Mouse (Mus musculus) retina, adult 2 months (tissue): ENCODE results near the gene Ptger2.
"Not testable (repeated sequence)": the region's sequence is repeated elsewhere in the genome, so short reads cannot be mapped to it uniquely, and the experiment has no call there.

Experiments used
- DNase-seq: peaks from one replicate; pipeline ENCODE4 v3.0.0-alpha.2; 2012; ENCODE audit warnings: low read depth, low spot score

Ptger2 gene

DNA sequence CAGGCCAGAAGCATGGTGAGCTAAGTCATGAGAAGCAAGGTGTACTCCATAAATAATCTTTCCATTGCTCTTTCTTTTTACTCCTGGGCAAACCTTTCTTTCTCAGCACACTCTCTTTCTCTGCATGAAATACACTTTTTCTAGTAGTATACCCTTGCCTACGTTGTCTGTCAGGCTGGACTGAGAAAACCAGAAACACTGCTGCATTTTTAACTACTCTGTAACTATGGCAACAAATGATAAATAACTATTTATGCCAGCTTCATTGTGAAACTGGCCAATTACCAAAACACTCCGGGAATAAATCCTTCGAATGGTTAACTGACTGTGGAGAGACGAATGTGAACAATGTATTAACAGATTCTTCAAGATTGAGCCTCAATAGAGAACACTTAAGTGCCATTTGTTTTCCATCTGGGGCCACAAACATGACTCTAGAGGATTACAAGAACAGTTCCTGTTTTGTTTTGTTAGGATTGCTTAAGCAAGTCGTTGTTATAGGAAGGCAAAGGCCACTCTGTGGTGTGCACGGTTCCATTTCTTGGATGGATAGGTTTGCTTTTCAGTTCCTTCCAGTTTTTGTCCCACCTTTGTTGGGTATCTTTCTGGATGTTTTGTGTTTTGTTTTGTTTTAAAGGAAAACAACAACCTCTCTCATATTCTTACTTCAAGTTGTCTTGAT is at the start of gene Ptger2:
TSS of gene Ptger2 (plus strand) at position 522 of the 682 bp plus-strand sequence.
- DNase-seq: not testable (repeated sequence)

DNA sequence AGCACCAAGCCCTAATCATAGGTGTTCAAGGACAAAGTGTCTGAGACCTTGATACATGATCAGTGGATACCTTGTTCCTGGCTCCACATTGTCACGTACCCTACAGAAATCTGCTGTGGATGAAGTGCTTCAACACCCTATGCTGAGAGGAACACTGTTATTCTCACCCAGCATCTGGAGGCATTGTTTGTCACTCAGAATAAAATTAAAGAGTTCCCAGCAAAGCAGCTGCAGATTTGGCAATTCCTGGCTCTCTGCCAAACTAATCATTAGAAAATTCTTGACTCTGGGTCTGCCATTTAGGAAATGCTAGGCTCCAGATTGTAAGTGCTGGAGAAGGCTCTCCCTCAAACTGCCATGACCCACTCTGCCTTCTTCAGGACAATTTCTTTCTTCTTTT is 27.2 kb upstream of the Ptger2 start:
- DNase-seq: no peak

DNA sequence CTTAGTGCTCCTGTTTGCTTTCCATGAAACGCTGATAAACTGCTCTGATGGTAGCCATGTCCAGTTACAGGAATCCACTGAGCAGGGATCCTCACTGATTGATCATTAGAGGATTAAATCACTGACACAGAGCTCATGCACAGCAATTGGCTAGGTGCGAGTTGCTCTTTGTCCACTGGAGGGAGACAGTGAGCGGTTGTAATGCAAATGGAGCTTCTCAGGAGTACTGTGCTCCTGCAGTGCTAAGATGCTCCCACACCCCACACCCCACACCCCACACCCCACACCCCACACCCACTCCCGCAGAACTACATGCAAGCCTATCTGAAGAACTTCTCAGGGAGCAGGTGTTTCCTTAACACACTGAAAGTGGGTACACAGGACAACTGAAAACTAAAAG is 10.7 kb upstream of the Ptger2 start:
- peak; percentile 13 for DNase-seq

DNA sequence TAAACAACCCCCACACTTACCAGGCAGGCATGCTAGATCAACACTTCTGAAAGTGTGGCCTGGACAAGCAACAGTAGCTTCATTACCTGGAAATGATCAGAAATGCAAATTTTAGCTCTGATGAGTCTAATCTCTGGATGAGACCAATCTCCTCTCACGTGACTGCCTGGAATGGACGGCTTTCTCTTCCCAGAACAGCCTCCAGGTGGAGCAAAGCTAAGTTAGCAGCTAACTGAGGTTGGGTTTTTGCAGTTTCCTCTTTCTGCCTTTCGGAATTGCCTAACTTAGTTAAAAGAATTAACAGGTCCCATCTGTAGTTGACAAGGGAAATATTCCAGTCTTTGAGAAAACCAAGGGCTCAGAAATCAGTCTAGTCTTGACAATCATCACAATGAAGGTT is 8.1 kb upstream of the Ptger2 start:
- no peak for DNase-seq

DNA sequence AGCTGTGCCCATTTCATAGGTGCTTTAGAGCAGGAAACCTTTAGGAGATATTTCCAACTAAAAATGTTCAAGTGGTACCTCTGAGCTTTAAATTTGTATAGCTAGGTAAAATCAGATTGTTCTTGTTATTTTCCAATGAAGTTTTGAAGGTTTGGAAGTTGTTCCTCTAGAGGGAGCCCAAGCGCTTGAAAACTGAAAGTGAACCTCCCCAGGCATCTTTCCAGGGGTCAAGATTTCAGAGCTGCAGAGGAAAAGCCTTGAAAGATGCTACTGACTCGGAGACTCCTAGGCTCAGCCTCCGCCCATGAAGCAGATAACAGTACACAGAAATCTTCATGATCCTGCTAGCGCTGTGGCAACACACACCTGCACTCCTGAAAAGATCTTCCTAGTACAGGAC is 6.5 kb upstream of the Ptger2 start:
- no peak for DNase-seq

DNA sequence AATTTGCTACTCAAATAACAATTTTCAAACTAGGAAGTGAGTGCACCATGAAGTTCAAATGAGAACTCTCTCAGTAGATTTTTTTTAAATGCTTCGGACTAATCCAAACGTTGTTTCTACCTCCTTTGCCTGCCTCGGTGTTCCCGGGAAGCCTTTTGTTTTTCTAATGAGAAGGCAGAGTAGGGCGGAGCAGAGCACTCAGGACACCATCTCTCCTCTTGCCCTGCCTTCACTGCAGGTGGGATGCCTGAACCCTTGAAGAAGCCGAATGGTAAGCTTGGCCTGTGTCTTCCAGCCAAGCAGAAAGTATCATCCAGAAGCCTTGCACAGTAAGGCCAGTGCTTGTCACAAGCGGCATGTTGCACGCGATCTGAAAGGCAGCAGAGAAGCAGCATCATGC is 3.9 kb upstream of the Ptger2 start:
- DNase-seq: no peak

DNA sequence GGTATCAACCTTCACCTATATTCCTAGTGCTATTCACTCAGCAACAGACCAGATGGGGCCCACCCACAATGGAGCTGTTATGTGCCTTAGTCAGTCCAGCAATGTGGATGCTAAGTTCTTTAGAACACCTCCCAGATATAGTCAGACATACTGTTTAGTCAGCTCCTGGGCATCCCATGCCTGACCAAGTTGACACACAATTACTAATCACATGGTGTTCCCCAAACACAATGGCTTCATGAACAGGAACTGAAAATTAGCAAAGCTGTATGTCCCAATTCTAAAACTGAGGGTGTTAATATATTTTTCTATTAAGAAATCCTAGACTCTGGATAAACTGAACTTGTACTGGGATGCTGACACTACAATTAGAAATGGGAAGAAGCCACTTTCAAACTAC is 1.7 kb upstream of the Ptger2 start:
- no peak for DNase-seq

DNA sequence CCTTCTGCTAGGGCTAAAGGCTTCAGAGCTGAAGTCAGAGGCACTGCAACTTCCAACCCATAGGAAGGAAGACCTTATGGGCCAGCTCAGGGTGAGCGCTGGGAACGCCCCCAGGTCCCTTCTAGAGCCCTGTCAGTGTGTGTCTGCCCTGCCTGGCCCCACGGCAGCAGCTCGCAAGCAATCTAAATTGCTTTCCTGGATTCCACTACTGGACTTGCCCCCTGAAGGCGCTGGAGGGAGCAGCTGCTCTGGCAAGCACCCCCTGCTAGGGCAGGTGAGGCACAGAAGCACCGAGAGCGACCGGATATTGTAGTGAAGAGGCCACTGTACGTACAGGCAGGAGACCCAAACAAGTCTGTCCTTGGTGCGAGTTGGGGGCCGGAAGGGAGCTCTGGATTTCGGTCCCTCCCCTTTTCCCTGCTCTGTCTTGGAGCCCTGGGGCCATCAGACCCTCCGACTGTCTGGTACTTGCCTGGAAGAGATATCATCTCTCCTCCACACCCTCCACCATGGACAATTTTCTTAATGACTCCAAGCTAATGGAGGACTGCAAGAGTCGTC is 541 bp downstream of the Ptger2 start:
- no peak for DNase-seq

DNA sequence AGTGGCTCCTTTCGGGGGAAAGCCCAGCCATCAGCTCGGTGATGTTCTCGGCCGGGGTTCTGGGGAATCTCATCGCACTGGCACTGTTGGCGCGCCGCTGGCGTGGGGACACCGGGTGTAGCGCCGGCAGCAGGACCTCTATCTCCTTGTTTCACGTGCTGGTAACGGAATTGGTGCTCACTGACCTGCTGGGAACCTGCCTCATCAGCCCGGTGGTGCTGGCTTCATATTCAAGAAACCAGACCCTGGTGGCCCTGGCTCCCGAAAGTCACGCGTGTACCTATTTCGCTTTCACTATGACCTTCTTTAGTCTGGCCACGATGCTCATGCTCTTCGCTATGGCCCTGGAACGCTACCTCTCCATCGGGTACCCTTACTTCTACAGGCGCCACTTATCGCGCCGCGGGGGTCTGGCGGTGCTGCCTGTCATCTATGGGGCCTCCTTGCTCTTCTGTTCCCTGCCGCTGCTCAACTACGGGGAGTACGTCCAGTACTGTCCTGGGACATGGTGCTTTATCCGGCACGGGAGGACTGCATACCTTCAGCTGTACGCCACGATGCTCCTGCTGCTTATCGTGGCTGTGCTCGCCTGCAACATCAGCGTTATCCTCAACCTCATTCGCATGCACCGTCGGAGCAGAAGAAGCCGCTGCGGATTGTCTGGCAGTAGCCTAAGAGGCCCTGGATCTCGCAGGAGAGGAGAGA is 1.2 kb downstream of the Ptger2 start:
- DNase-seq: no peak

DNA sequence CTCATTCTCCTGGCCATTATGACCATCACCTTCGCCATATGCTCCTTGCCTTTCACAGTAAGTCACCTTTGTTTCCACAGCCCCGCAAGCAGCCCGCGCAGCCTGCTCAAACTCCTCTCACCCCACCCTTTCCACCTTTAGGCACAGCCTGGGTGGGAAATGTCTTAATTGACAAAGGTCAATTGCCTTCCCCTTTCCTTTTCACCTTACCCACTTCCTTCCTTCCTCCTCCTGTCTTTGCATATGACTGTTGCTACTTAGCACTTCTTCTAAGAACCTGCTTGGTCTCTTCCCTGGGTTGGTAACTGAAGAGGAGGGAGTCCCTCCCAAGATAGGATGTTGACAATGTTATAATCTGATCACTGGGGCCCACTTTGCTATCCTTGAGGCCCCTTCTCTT is 1.8 kb downstream of the Ptger2 start:
- no peak for DNase-seq

DNA sequence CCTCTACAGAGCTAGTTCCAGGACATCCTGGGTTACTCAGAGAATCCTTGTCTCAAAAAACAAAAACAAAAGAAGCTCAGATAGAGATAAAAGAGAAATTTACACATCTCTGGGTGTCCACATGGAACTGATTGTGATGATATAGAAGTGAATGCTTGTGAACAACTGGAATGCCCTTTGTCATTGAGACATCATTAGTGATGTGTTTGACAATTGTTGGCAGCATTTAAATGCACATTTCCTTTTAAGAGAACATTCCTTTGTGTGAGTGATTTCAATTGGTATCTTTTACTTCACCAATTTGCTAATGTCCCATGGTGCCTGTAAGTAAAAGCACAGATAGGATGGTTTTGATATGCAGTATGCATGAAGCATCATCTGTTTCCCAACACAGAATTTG is 6.3 kb downstream of the Ptger2 start:
- no peak for DNase-seq

DNA sequence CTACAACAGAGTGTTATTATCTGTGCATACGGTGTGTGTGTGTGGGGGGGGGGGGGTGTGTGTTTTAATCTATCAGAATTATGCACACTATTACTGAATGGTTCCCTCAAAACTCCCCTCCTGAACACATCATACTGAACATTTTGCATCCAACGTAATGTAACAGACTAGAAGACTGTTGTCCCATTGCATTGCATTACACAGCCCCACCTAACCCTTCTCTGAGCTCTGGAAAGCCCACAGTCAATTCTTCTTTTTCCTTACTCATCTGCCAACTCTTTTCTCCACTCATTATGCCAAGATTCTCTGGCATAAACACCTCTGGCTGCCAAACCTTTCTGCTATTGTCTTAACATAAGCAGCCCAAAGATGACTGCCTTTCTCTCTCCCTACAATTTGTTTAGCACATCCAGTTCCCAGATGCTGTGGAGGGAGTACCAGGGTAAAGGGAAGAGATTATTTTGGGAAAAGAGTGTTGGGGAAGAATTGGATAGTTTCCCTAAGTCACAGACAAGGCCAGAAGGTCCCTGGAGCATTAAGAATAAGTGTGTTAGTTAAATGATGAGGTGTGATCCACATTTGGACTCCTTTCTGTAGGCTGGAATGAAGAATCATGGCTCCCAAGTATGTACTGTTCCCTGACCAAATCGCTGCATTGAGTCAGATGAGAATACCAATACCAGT is 12.2 kb downstream of the Ptger2 start:
- no peak for DNase-seq

DNA sequence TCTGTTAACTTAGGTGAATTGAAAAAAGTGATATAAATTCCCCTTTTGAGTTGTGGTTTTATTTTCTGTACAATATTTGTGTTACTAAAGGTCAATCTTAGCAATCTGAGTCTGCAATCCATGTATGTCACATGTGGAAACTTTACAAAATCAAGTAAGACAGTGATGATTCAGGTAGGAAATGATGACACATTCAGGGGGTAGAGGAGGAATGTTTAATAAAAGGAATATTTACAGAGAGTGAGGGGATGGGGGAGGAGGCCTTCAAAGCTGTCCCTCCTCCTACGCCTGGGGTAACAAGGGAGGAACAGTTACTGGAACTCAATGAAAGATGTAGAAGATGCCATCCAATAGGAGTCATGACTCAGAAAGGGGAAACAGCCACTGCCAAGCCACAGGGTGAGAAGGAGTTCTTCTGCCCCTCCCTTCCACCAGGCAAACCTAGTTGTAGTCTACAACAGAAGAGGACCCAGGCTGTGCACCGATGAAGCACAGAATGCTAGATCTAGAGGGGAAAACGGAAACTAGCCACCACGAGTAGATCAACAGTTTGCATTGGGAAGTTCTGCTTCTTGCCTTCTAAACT is 17.8 kb downstream of the Ptger2 start:
- DNase-seq: no peak

DNA sequence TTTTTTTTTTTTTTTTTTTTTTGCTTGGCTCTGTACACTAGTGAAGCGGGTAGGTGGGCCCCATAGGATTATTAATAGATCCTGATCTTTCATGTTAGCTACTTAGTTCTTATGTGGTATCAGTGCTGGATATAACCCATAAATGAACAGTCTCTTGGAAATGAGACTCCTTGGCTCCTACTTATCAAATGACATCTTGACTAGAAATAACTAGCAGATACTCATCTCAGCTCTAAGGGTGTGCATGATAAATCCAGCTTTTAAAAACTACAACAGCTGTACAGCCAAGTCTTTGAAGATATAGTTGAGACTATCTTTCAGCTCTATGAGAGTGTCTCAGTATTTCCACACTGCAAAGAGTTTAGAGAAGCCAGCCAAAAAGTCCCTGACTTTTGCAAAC is 21.2 kb downstream of the Ptger2 start:
- no peak for DNase-seq

DNA sequence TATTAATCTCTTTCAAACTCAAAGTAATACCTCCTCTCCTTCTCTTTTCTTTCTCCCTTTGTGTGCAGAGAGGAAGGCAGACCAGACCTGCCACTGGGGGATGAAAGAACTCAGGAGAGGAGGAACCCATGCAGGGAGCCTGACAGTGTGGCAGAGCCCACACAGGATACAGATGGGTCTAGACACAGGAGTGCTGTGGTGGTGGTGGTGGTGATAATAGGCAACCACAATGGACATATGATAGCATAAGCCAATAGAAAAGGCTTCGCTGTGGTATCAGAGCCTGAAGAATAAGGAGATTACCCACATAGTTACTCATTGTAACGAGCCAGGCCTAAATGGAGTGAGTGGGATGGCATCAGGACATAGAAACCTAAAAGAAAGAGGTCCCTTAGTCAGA is 23.3 kb downstream of the Ptger2 start:
- no peak for DNase-seq

DNA sequence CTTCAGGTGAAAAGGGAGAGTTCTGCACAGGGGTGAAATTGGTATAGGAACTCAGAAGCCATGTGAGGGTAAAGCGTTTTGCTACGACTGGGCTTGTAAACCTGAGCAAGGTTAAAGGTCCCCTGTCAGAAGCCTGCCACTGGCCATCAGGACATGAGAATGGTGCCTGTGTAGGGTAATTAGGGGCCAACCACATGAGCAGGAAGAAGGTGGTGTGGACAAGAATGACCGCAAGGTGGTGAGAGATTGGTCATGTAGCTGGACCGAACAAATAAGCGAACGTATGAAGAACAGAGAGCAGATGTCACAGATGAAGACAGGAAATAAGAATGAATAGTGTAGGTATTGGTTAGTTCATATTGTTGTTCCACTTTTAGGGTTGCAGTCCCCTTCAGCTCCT is 23.7 kb downstream of the Ptger2 start:
- no peak for DNase-seq

DNA sequence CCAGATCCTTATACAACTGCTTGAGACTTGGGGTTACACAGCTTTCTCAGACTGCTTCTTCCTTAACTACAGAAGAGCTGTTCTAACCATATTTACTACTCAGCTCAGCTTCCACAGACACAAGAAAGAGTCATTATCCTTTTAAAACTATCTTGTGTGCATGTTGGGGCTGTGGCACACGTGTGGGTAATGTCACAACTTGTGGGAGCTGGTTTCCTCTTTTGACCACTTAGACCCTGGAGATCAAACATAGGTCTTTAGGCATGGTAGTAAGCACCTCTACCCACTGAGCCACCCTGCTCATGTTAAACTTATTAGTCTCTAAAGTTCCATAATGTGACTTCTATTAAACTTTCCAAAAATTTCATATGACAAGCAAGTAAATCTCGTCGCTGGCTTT is 33.6 kb downstream of the Ptger2 start:
- DNase-seq: no peak

DNA sequence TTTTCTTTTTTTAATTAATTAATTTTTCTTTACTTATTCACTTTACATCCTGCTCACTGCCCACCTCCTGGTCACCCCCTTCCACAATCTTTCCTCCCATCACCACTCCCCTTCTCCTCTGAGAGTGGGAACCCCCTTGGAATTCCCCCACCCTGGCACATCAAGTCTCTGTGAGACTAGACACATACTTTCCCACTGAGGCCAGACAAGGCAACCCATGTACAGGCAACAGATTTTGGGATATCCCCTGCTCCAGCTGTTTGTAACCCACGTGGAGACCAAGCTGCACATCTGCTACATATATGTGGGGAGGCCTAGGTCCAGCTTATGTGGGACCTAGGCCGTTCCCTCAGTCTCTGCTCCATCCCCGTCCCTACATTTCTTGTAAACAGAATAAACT is 46.3 kb downstream of the Ptger2 start:
- no peak for DNase-seq

DNA sequence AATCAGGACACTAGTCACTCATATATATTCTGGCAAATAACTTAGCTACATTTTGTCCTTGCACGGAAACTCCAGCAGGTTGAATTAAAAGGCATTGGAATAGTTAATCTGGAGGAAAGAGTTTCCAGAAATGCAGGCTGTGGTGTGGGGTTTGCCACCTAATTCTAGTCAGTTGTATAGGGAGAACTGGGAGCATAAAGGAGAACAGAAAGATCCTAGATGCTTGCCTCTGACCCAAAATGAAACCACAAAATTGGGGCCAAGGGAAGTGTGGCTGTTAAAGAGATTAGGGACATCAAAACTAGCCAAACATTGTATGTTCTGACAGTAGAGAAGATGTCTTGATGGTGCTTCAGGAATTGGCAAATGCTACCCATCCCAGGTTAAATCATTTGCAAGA is 48.6 kb downstream of the Ptger2 start:
- DNase-seq: no peak

DNA sequence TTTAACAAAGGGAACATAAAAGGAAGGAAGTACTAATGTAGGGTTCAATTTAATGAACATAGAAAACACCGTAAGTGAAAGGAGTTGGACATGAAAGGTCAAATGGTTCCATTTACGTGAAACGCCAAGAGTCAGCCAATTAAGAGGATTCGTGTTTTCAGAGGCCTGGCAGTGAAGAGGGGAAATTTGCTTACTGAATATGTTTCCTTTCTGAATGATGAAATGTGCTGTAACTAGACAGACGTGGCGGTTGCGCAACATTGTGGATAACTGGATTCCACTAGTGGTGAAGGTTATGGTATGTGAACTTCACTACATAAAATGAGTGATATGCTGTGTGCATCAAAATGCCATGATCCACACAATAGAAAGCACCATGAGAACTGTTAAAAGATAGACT is 50.1 kb downstream of the Ptger2 start:
- DNase-seq: no peak

DNA sequence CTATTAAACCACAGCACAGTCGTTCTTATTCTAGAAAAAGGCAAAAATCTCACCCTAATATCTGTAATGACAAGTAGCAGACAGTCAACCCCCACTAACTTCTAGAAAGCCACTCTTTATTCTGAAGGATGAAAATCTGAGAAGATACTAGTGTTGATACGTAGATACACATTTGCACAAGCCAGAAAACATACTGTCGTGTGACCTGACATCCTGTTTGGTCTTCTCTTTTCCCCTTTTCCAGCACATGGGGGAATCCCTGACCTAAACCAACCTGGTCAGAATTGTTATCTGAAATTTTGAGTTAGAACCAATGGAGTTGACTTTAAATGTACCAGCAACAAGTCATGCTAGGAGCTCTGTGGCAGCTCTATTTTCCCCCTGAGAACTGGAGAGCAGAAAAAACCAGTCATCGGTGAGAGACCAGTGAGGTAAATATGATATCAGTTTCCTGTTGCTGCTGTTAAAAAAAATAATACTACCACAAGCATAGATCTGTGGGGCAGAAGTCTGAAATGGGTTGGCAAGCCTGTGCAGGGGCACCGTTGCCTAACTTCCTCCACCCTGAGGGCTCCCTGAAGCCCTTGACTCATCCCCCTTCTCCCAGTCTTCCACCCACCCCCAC is 53.0 kb downstream of the Ptger2 start:
- no peak for DNase-seq

DNA sequence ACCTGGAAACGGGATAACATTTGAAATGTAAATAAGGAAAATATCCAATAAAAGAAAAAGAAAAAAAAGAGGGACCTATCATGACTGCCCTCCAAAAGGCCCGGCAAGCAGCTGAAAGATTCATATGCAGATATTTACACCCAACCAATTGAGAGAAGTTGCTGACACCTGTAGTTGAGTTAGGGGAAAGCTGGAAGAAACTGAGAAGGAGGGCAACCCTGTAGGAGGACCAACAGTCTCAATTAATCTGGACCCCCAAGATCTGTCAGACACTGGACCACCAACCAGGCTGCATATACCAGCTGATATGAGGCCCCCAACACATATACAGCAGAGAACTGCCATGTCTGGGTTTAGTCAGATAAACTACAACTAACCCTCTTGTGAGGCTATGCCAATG is 60.1 kb downstream of the Ptger2 start:
- no peak for DNase-seq
